Mouse (Mus musculus): ENCODE measurements around the gene Bcl2l1. TPM values are rescaled to one million over a fixed set of nuclear protein-coding genes. Genes with fewer than 3 reads are reported as not detected.

Bcl2l1 gene
- polyA plus RNA-seq, 1 experiment from 2014 or later = 104 TPM

DNA sequence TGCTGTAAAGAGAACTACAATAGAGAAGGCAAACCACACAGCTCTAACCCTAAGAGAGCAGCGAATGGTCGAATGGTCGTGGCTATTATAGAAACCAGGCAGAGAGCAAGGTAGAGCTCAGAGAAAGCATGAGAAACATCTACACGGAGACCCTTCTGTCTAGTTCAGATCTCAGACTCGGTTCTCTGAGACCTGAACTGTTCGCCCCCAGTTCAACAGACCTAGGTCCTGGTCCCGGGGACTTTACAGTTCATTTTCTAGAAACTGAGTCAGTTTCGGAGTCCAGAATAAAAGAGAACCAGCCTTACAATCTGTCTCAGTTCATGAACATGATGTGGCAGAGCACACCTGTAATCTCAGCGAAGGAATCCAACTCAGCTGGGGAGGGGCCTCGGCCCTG, 97.0 kb downstream of the Bcl2l1 start:
- peaks cover 66% of the 10 kb centered on the region for H3K4me1 ChIP-seq
- peak overlapping the region; percentile 75 for H3K4me3 ChIP-seq
- H3K27ac ChIP-seq = peak overlapping the region; percentile 92
- no peak for DNase-seq (ENCODE audit: extremely low spot score, low spot score)
- H3K9me3 ChIP-seq = no peaks in the 10 kb centered on the region
- peaks cover 31% of the 10 kb centered on the region for H3K27me3 ChIP-seq (ENCODE audit: poor library complexity, severe bottlenecking)
- no peaks in the 10 kb centered on the region for H3K36me3 ChIP-seq (replicated peaks)
- WGBS = 13% methylated on average over 10 of the region's 10 CpGs

DNA sequence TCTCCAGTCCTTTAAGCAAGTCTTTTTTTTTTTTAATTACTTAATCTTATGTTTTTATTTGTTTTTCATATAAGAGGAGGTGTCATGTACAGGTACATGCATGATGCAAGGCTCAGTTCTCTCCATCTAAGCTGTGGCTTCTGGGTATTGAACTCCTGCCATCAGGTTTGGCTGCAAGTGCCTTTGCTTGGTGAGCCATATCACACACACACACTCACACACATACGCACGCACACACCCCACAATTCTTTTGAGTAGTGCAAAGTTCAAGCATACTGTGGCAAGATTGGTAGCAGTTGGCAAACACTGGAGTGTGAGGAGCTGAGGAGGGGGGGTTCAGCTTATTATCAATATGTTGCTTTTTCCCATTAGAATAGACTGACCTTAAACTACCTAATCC, 98.3 kb downstream of the Bcl2l1 start:
- Histone ChIP-seq H3K9me3 (no peaks in the 10 kb centered on the region), H3K36me3 (replicated peaks) (no peaks in the 10 kb centered on the region), H3K27me3 (ENCODE audit: poor library complexity, severe bottlenecking) (peaks cover 18% of the 10 kb centered on the region), H3K4me3 (no peak overlapping the region), H3K4me1 (peaks cover 66% of the 10 kb centered on the region), H3K27ac (no peak overlapping the region)
- WGBS = 89% methylated on average over 2 of the region's 2 CpGs
- DNase-seq (ENCODE audit: extremely low spot score, low spot score) = no peak

Small RNA genes lying within 50 kb of the gene (microRNA-seq; reads per million reads assigned to microRNA genes)
- gene Gm23802 (not detected), gene Mir5622 (4.8 reads per million, percentile 12 among the genes with 10 or more reads in this experiment)

Other genes with a start within 250 kb of the Bcl2l1 start
- gene Defb45, start 232.3 kb downstream of the Bcl2l1 start, polyA plus RNA-seq (2016; fragmentation: Nextera tagmentation; extraction: Ambion mirVana) = not detected in 2 replicates
- gene Defb36, start 227.4 kb downstream of the Bcl2l1 start, polyA plus RNA-seq (2016; fragmentation: Nextera tagmentation; extraction: Ambion mirVana) = not detected in 2 replicates
- not detected in 2 replicates for gene Defb25, start 208.7 kb downstream of the Bcl2l1 start, polyA plus RNA-seq (2016; fragmentation: Nextera tagmentation; extraction: Ambion mirVana)
- 0.16 and 0.18 TPM in 2 replicates for gene Rem1, start 204.8 kb downstream of the Bcl2l1 start, polyA plus RNA-seq (2016; fragmentation: Nextera tagmentation; extraction: Ambion mirVana)
- 90.7 and 93.2 TPM in 2 replicates for gene H13, start 162.3 kb downstream of the Bcl2l1 start, polyA plus RNA-seq (2016; fragmentation: Nextera tagmentation; extraction: Ambion mirVana)
- gene Mcts2, start 144.7 kb downstream of the Bcl2l1 start, polyA plus RNA-seq (2016; fragmentation: Nextera tagmentation; extraction: Ambion mirVana) = 39.1 and 40.3 TPM in 2 replicates
- 57.5 and 61.1 TPM in 2 replicates for gene Id1, start 95.5 kb downstream of the Bcl2l1 start, polyA plus RNA-seq (2016; fragmentation: Nextera tagmentation; extraction: Ambion mirVana)
- 3.0 and 4.2 TPM in 2 replicates for gene Cox4i2, start 77.6 kb downstream of the Bcl2l1 start, polyA plus RNA-seq (2016; fragmentation: Nextera tagmentation; extraction: Ambion mirVana)
- 162 and 163 TPM in 2 replicates for gene Tpx2, start 16.2 kb upstream of the Bcl2l1 start, polyA plus RNA-seq (2016; fragmentation: Nextera tagmentation; extraction: Ambion mirVana)
- gene Mylk2, start 79.6 kb upstream of the Bcl2l1 start, polyA plus RNA-seq (2016; fragmentation: Nextera tagmentation; extraction: Ambion mirVana) = 0.06 and 0.12 TPM in 2 replicates
- 0.34 and 0.60 TPM in 2 replicates for gene Foxs1, start 101.5 kb upstream of the Bcl2l1 start, polyA plus RNA-seq (2016; fragmentation: Nextera tagmentation; extraction: Ambion mirVana)
- 0.42 and 0.95 TPM in 2 replicates for gene Dusp15, start 120.0 kb upstream of the Bcl2l1 start, polyA plus RNA-seq (2016; fragmentation: Nextera tagmentation; extraction: Ambion mirVana)
- gene Ttll9, start 130.8 kb upstream of the Bcl2l1 start, polyA plus RNA-seq (2016; fragmentation: Nextera tagmentation; extraction: Ambion mirVana) = 1.3 and 1.6 TPM in 2 replicates
- 88.5 and 90.8 TPM in 2 replicates for gene Pdrg1, start 183.7 kb upstream of the Bcl2l1 start, polyA plus RNA-seq (2016; fragmentation: Nextera tagmentation; extraction: Ambion mirVana)
- 0.14 and 0.20 TPM in 2 replicates for gene Xkr7, start 200.1 kb upstream of the Bcl2l1 start, polyA plus RNA-seq (2016; fragmentation: Nextera tagmentation; extraction: Ambion mirVana)
- 0.83 and 0.84 TPM in 2 replicates for gene Ccm2l, start 234.2 kb upstream of the Bcl2l1 start, polyA plus RNA-seq (2016; fragmentation: Nextera tagmentation; extraction: Ambion mirVana)